Mouse (Mus musculus): ENCODE results near the gene Cyp2c23.

GRCm38 (mm10) chr19:44024921-44025585 is 4.0 kb downstream of the Cyp2c23 start:
- TF ChIP-seq GATA1 (IDR thresholded peaks at IDR 0.05; ENCODE audit: borderline replicate concordance, low read length) (no peak), FLI1 (IDR thresholded peaks at IDR 0.05; ENCODE audit: low read length) (no peak)

All from megakaryocyte, embryonic 14.5 days (primary cell).